Mouse (Mus musculus): ENCODE measurements at regions not wholly inside any gene's neighbourhood (a gene's known extent, or its start where the extent isn't known, plus 50 kb on each side); places are given as distances from the start of the nearest gene placed in this dataset.

DNA sequence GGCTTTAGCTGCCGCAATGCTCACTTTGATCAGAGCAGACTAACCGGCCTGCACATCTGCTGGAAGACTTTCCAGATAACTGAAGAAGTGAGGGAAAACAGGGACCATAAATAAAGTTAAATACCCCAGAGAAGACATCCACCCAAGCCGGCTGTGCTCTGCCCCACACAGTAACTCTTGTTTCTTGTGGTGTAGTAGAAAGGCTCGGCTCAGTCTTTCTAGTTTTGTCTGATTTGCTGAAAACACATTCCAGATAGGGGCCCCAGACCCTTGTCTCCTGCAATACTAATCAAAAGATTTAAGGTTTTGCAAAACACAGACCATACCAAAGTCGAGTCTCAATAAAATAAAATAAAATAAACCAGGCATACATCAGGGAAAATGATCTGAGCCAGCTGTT, 213.7 kb downstream of the Wdr11 start:
- intact Hi-C loops (cut with DNase I) = no loop called here
- no peak for DNase-seq

DNA sequence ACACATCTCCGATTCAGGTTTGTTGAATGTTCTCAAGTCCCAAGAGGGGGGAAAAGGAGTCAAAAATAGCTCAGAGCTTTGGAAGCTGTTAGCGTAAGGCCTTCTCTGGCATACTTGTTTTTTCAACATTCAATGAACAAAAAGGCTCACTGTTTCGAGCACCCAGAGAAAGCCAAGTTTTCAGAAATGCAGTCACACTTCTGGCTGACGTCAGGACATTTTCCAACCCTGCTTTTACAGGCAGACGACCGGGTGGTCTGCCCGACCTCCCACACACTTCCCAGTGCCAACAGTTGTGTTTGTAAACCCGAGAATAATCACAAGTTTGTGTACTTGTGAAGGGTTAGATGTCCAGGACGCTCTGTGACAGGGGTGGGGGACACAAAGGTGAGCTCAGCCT, 218.5 kb downstream of the Wdr11 start:
- intact Hi-C loops (cut with DNase I) = no loop called here
- no peak for DNase-seq

DNA sequence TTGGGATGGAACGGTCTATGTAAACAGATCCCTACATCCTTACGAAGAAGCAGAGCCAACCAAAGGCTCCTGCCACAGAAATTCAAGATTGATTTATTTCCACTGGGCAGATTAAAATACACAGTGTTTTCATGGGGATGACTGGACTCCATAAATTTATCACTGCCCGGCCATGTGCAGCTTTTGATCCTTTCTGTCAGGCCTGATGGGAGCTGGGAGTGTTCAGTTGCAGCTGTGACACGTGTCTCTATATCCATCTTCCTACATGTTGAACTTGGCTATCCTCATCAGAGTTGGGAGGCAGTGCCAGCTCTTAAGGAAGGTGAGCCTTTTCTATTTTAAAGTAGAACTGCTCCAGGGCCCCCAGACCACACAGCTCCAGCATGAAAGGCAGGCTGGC, 218.9 kb downstream of the Wdr11 start:
- intact Hi-C loops (cut with DNase I) = no loop called here

DNA sequence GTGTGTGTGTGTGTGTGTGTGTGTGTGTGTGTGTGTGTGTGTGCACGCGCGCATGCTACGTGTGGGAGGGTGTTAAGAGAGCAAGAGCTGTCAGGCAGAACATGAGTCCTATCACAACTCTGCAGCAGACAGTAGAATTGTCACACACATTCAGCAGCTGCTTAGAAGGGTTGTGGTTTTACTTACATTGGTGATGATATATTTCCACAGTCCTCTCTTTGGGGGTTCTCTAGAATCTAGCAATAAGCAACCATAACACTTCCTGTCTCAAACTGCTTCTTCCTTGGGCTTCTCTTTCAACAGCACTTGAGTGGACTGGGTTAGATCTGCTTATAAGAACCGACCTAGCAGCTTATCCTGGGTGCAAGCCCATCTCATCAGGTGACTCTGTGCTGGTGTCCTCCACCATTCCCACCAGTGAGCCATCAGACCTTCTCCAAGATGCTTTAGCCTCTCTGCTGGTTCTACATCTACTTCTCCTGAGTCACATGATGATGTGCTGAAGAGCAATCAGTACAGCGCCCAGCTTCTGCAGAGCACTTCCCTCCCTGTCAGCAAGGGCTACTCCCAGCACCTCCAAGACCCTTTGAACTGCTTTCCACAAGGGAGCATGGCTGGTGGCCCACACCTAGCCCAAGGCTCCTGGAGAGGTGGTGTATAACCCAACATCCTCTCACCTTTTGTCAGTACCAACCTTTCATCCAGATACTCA, 222.6 kb downstream of the Wdr11 start:
- intact Hi-C loops (cut with DNase I) = no loop called here
- DNase-seq = no peak

More for the DNA sequence above, 218.9 kb downstream of the Wdr11 start:
- no peak for DNase-seq

DNA sequence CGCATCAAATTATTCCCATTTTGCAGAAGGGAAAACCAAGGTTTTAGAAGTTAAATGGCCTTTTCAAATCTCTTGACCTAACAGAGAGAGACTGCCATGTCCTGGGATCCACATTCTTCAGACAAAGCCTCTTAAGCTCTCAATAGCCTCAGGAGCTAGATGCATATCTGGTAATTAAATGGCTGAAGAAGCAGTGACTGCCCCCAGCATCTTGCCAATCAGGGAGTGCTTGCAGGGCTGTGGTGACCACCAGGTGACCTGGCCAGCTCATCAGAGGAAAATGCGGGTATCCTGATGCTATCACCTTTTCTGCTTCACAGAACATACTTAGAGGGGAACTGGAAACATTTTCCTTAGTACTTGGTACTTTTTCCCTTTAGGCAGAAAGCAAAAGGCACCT, 227.2 kb downstream of the Wdr11 start:
- DNase-seq = no peak
- intact Hi-C loops (cut with DNase I) = no loop called here

DNA sequence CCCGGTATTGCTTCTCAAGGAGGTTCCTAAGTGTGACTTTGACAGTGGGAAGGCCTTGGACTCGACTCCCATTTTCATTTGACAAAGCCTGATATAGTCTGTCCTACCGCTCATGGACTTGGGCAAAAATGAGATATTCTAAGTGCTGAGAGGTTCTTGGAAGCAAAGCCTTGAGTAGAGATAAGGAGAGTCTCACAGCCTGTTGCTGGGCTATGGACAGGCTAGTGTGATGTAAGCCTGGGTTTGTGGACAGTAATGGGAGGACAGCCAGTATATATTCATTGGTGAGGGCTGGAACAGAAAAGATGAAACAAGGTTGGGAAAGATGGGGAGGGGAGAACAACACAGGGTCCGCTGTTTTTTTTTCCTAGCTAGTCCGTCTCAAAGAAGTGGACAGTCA, 228.0 kb downstream of the Wdr11 start:
- DNase-seq = no peak
- intact Hi-C loops (cut with DNase I) = no loop called here

DNA sequence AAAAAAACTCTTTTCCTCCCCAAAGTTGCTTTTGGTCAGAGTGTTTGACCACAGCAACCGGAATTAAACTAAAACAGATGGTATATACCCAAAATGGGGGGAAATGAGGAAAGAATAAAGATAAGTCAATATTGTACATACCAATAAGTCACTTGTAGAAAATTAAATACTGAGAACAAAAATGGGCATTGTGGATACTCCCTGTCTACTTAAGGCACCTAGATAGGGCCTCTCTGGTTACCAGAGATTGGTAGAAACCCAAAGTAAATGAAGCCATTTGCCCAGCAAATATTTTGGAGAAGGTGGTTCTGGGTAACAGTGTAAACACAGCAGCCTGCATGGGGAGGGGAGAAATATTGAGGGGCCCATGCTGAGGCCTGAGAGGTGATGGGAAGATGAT, 237.3 kb downstream of the Wdr11 start:
- no peak for DNase-seq
- intact Hi-C loops (cut with DNase I) = no loop called here

DNA sequence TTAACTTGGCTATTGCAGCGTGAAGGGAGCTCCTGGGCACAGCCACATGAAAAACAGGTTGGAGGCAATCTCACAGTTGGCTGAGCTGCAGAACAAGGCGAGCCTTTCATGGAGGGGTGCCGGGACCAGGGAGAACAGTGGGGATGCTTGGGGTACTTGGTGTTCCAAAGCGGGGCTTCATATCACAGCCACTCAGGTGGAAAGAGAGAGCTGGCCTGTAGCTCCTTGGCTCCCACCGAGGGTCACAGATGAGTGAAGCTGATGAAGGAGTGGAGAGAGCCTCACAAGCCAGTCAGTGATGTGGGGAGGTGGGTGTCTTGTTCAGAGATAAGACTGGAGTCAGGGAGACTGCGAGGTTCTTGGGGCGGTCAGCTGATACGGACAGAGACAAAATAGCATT, 241.2 kb downstream of the Wdr11 start:
- intact Hi-C loops (cut with DNase I) = no loop called here

DNA sequence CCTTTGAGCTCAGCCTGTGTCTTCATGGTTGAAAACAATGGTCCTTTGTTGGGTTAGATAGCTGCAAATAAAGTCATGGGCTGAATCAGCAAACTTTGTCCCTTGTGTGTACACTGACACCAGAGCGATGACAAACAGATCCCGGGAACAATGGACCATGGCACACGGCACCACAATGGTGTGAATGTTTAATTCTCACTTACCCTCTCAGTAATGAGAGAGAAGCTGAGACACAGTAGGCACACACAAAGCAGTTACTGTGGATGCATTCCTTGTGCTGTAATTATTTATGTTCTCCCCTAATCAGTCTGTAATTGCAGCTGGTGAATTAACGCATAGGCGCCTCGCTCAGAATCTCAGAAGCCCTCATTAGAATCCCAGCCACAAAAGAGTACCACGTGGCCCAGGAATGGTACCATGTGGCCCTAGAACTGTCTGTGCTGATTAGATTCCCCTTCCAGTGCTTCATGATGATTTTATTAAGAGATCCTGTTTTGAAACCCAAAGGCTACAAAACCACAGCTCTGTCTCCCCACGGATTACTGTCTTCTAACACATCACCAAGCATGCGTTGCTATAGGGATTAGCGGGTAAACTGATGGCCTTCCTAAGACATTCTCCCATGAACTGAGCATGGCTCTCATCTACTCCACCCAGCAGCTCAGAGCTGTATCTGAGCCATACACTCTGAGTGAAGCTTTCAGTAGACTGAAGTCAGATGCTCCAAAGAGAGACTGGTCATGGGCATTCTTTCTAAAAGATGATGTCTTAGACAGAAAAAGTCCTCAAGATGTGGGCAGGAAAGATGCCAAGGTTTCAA, 250.8 kb downstream of the Wdr11 start:
- DNase-seq = no peak
- intact Hi-C loops (cut with DNase I) = no loop called here

More for the DNA sequence above, 241.2 kb downstream of the Wdr11 start:
- no peak for DNase-seq

DNA sequence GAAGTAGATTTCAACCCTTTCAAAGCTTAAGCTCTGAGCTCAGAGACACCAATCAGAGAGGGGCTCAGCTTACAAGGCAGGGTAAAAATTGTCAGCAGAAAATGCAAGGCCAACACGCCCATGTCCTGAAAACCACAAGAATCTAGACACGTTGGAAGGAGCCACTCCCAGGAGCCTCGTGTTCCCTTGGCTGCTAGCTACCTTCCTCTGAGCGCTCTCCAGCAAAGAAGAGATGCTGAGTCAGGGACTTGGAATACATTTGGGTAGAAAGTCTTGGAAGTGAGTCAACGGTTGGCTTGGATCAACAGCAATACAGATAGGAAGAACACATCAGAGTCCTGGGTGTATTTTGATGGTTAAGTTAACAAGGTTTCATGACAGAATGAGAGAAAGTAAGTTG, 255.5 kb downstream of the Wdr11 start:
- no peak for DNase-seq
- intact Hi-C loops (cut with DNase I) = no loop called here

DNA sequence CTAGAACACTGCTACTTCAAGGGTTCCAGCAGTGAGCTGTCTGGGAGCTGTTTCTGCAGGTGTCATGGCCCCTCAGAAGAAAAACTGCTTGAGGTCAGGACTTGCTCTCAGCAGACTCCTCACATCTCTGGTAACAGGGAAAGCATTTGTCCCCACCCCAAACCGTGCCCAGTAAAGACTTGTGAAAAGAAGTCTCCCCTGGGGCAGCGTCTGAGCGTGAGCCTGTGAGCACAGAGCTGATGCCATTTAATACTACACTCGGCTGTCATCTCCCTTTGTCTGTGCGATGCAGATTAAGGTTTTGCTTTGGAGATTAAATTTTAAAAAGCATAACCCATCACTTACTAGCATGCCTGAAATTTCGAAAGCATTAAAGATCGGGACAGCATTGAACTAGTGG, 261.9 kb downstream of the Wdr11 start:
- intact Hi-C loops (cut with DNase I) = no loop called here
- DNase-seq = no peak

DNA sequence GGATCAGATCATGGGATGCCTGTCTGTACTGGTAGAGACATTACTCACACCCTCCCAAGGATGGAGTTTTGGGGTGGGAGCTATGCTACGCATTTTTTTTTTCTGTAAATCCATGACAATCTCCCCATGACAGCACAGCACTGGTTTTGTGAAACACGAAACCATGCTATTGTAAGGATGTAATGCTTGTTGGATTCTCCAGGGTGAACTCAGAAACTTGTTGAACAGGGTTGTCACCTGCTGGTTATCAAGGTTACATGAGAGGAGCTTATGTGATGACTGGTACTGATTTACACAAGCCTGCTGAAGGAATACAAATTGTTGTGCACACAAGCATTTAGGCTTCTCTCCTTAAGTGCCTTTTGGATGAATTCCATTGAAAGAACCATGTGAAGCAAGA, 263.3 kb downstream of the Wdr11 start:
- DNase-seq = no peak
- intact Hi-C loops (cut with DNase I) = no loop called here

DNA sequence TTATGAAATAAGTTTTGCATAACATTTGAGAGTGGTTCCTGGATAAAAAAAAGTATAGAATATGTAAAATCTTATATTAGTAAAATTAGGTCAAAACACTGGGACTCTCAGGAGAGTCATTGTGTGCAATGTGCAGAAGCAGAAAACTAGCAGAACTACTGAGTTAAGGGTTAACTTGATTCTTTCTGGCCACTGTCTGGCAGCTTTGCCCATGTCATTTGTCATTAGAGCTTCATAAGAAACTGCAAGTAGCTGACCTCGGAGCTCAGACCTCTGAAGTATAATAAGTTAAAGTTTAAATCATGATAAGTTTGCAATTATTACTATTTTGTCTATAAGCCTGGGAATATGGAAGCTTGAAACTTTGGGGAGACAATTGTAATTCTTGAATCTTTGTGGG, 271.3 kb downstream of the Wdr11 start:
- DNase-seq = no peak
- intact Hi-C loops (cut with DNase I) = no loop called here

DNA sequence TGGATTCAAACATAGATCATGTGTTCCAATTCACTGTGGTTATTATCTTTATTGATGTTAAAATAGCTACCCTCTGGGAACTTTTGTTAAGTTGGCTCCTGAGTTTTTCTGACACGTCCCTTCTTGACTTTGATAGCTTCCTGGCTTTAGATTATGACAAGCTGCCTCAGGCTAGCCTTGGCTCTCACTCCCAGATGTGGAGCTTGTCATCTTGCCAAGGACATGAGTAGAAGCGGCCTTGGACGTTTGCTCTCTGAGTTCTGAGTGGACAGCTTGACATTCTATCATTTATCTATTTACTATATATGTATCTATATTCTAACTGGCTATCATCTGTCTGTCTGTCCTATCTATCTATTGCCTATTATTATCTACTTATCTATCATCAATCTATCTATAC, 273.9 kb downstream of the Wdr11 start:
- intact Hi-C loops (cut with DNase I) = no loop called here
- DNase-seq = no peak

DNA sequence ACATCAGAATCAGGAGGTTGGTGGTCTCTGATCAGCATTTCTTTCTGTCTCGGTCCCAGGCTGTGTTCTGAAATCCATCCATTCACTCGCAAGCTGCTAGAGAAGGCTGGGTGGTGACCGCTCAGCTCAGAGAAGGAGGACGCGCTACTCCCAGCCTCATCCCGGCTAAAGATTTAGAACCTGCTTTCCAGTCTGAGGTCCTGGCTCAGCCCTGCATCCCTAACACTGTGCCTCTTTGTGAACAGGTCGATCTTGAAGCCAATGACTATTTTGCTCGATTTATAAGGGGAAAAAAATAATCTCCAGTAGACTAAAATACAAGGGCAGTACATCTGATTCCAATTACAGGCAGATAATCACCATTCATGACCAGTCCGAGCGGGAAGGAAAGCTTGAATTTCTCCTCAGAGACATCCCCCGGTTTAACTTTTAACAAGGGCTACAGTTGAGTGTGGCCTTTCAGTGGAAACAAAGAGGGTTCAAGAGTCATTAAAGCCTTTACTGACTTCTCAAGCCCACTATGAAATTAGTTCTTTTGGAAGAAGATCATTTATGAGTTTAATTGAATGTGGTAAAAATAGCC, 280.6 kb downstream of the Wdr11 start:
- intact Hi-C loops (cut with DNase I) = no loop called here
- DNase-seq = no peak

DNA sequence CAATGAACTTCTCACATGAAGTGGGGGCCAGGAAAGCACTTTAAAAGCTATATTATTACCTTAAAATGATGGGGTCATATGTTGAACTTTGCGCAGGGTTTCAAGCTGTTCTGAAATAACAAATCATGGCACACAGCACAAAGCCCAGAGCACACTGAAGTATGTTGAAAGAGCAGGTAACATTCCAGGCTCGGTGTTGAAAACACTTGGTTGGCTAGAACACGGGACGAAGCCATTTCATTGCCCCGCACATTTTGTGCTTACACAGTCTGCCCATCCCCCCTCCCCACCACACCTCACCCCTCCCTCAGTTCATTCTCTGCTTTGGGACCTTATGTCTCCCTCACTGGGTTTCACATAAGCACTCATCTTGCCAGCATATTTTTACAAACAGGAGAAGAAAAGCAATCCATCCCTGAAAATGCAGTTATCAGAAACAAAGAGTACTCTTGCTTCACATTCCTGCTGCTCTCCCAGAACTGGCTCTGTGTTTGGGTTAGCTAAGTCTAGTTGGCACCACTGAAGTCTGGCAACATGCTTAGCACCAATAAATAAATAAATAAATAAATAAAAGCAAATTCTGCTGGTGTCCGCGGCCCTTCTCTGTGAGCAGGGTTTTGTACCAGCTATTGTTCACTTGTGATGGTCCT, 284.7 kb downstream of the Wdr11 start:
- DNase-seq = no peak
- intact Hi-C loops (cut with DNase I) = no loop called here

DNA sequence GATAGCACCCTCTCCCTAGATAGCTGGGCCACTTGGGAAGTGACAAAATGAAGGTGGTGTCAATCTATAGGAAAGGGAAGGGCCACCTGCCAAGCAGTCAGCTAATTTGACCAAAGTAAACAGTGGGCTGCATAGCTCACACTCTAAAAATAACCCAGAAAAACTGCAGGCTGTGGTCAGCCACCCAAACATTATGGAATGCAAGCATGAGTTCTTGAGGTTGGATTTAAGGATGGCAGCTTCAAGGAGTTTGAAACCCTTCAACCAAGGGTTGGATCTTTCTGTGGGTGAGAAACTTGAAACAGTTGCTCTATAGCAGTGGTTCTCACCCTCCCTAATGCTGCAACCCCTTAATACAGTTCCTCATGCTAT, 285.2 kb downstream of the Wdr11 start:
- DNase-seq = no peak
- intact Hi-C loops (cut with DNase I) = no loop called here

DNA sequence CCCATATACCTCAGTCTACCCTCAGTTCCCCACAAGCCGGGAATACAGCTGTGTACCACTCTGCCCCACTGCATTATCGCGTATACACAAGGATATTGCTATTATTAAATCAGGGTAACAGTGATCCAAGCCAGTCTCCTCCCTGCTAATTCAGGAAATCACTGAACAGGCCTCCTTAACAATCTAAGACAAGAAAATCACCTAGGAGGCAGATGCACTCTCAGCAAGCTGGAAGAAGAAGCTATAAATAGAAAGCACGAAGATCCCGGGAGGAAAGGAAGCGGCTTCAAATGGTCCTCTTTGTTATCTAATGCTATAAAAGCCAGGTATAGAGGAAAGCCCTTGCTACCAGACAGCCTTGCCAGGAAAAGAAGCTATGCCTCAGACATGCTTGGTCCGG, 304.6 kb downstream of the Wdr11 start:
- DNase-seq = no peak
- intact Hi-C loops (cut with DNase I) = no loop called here

DNA sequence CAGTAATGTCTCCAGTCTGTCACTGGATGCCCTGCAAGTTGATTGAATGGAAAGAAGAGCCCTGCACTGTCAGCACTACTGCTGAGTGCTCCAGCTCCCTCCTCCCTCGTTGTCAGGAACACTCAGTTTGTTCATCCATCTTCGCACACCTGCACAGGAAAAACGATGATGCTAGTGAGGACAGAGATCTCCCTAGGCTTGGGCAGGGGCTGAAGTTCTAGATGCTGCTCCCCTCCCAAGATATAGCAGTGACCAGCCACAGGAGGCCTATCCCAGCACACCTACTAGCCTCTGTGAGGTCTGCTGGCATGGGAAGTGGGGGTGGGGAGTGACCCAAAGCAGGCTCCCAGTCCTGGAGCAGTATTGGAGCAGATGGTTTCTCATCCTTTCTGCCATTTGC, 305.8 kb downstream of the Wdr11 start:
- no peak for DNase-seq
- intact Hi-C loops (cut with DNase I) = no loop called here

DNA sequence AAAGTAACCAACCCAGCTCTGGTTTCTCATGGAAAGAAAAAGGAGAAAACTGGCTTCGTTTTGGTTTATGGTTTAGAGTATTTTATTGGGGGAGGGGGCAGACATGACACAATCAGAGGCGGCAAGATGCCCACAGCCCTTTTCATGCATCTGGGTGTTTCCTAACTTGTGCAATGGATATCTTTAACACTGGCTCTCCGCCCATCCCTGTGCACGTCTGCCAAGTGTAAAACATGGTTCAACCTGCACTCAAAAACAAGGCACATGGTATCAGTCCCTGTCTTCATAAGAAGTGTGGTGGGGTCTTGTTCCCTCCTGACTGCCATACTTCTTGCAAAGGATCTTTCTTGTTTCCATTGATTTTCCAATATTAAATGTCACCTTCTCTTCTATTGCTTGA, 310.6 kb downstream of the Wdr11 start:
- intact Hi-C loops (cut with DNase I) = no loop called here
- no peak for DNase-seq

DNA sequence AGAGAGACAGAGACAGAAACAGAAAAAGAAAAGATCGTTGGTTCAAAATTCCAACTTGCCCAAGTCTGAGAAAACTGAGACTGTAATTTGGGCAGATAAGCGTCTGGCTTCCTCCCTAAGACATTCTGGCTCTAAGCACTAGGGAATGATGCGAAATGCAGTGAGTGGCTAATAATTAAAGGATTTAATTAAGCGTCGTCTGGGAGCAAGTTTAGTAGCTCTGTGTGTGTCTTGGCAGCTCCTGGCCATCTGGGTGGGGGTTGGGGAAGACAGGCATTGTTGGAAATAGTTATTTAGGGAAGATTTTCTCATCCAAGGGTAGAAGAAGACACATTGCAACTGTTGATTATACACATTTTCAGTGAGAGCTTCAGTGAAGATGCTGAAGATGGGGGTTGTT, 311.5 kb downstream of the Wdr11 start:
- intact Hi-C loops (cut with DNase I) = no loop called here
- DNase-seq = no peak

DNA sequence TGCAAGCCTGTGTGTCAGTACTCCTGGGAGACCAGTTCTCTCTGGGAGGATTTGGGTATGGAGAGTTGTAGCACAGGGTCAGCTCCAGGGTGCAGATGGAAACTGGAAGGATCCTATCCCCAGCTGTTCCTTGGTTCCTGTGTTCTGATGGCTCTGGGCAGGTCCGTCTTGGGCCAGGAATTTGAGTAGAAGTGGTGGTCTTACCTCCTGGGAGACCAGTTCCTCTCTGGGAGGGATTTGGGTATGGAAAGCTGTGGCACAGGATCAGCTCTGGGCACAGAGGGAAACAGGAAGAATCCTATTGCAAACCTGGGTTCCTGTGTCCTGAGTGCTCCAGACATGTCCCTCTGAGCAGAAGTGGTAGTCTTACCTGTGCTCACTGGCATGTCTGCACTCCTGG, 314.5 kb downstream of the Wdr11 start:
- DNase-seq = no peak
- intact Hi-C loops (cut with DNase I) = no loop called here
